Mouse (Mus musculus) B cell, adult 2 months (primary cell): ENCODE data around the gene Ice2.

ENCODE experiments used
- DNase-seq, 2 experiments: peaks; one replicate each; pipeline ENCODE4 v3.0.0; 2022

Gene Ice2

GRCm38 (mm10) chr9:69397760-69398452, at the start of gene Ice2:
Gene Ice2, plus strand, starts transcription at chr9:69397906.
- DNase-seq = peak; percentile 83 to 86

DNA sequence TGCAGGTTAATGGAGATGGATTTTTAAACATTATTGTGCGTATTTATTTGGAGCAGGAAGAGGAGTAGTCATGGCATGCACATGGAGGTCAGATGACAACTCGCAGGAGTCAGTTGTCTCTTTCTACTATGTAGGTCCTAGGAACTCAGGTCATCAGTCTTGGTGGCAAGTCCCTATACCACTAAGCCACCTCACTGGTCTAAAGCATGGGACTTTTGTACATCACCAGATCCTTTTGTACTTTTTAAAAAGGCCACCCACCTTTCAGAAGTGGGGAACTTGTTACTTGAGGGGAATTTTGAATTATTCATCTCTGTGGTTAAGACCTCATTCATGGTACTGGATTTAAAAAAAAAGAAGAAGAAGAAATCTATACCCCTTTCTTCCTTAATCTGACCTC, 48.2 kb upstream of the Ice2 start:
- no peak for DNase-seq

DNA sequence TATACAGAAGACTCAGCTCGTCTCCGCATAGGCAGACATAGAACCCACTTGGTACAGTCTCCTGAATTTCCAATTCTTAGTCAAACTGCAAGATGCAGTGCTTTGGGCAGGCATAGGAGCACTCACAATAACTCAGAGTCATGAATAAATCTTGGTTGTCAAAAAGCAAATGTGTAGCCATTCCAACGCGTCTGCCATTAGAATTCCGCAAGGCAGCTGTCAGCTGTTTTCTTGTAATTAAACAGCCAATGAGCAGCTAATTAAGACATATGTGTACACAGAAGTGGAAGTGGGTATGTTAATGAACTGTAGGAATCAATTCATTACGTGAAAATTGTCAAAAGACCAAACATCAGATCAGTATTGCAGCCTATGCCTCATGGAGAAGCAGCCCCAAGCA, 43.5 kb upstream of the Ice2 start:
- DNase-seq = no peak

DNA sequence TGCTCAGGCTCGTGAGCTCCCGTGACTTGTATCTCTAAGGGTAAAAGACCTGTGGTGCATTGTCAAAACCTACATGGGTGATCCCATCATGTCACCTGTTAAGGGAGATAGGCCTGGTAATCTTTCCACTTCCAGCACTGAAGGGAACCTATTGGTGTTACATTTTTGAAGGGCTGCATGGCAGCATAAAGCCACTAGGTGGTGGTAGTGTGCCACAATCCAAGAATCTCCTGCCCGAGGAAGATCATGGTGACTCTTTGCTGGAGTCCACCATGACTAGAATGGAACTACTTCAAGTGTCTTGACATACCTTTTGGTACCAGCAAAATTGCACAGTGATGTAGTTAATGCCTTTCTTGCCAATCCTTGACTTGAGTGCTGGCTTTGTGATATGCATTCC, 39.9 kb upstream of the Ice2 start:
- DNase-seq = peak; percentile 71 to 73

- DNase-seq = no peak
Observed at GRCm38 (mm10) chr9:69358797-69359196, 38.9 kb upstream of the Ice2 start.

DNA sequence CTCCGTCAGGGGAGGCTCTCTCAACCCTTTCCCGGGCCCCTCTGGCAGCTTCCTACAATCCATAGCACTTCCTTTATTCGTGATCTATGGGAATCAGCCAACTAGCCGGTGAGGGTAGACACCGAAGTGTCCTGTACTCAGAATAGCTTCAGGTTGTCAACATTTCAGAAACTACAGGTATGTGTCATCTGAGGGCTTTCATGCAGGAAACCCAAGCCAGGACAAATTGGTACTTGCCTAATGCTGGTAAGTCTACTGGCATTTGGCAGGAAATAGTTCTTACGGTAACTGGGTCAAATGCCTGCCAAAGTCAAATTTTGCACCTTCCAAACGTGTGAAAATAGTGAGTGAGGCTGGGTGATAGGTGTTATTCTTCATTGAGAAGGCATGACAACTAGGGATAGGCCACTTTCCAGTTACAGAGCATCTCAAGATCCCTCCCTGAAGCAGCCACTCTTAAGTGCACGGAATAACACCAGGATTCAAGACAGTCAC, 35.7 kb upstream of the Ice2 start:
- DNase-seq = no peak

DNA sequence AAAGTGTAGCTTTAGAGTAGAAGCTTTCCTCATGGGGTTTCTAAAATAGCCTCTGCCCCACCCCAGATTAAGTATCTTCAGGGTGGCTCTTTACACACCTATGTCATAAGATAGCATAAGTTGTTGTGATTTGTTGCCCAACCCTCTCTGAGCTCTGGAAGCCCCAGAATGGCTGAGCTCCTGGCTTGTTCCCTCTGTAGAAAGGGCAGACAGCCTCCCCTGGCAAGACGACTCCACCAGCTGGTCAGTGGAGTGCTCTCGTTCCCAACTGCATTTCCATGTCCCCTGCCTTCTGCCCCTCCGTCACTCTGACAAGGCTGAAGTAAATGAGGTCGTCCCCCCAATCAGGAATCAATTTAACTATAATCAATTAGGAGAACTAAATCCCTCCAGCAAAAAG, 34.9 kb upstream of the Ice2 start:
- no peak for DNase-seq

DNA sequence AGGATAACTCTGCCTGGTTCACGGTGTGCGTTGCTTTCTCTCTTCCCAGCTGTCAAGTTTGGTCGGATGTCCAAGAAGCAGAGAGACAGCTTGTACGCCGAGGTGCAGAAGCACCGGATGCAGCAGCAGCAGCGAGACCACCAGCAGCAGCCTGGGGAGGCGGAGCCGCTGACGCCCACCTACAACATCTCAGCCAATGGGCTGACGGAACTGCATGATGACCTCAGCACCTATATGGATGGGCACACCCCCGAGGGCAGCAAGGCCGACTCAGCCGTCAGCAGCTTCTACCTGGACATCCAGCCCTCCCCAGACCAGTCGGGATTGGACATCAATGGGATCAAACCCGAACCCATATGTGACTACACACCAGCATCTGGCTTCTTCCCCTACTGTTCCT, 33.6 kb upstream of the Ice2 start:
- DNase-seq = no peak

DNA sequence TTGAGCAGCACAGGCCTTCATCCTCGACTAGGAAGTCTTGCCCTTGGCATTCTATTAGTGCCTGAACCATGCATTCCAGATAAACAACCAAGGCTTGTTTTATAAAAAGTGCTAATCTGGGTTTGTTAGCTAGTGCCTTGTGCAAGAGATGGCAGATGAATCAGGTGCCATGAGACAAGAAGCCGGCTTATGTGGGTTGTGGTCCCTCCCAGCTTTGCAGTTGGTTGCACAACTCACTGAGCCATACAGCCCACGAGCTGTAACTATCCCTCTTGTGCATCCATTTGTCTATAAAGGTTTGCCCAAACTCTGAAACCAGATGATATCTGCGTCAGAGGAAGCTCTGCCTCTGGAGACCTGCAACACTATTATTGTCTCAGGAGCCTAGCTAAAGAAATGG, 30.7 kb upstream of the Ice2 start:
- no peak for DNase-seq

GRCm38 (mm10) chr9:69368071-69368470, 29.6 kb upstream of the Ice2 start:
- DNase-seq = peak; percentile 76 to 77

GRCm38 (mm10) chr9:69371046-69371724, 26.5 kb upstream of the Ice2 start:
- no peak for DNase-seq

DNA sequence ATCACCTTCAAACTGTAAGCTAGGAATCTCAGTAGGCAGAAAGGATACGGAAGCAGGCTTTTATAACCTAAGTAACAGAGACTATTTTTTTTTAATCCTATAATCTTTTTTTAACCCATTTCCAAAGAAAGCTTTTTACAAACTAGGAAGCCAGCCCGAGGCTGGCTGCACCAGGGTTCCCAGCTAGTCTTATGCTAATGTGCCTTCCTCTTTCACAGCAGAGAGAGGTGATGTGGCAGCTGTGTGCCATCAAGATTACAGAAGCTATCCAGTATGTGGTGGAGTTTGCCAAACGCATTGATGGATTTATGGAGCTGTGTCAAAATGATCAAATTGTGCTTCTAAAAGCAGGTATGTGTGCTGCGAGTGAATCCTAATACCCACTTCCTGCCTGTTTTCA, 24.8 kb upstream of the Ice2 start:
- no peak for DNase-seq

DNA sequence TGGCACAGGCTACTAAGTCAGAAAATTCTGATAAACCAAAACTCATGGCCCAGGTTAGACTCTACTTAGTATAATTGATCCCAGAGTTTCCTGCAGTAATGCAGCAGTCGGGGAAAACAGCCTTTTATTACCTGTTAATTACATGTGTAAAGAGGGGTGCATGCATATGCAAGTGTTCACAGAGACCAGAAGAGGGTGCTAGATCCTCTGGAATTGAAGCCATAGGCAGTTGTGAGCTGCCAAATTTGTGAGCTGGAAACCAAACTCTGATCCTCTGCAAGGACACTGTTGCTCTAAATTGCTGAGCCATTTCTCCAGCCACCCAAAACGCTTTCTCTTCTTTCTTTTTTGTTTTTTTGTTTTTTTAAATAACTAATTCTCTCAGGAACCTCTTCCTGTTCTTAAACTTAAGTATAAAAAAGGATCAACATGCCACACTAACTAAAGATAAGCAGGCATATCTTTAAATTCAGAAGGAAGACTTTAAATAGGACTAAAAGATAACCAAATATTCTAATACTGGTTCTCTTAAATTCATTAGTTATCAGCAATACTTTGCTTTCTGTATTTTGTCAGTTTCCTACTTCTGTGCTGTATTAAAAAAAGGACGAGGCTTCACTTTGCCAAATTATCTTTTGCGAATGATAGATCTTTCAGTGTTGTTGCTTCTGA, 20.6 kb upstream of the Ice2 start:
- no peak for DNase-seq

- DNase-seq = peak in 1 of 2 experiments; percentile 12
Observed at GRCm38 (mm10) chr9:69377654-69378045, 20.1 kb upstream of the Ice2 start.

- DNase-seq = no peak
Observed at GRCm38 (mm10) chr9:69380546-69380945, 17.2 kb upstream of the Ice2 start.

- DNase-seq = no peak
Observed at GRCm38 (mm10) chr9:69381741-69382140, 16.0 kb upstream of the Ice2 start.

DNA sequence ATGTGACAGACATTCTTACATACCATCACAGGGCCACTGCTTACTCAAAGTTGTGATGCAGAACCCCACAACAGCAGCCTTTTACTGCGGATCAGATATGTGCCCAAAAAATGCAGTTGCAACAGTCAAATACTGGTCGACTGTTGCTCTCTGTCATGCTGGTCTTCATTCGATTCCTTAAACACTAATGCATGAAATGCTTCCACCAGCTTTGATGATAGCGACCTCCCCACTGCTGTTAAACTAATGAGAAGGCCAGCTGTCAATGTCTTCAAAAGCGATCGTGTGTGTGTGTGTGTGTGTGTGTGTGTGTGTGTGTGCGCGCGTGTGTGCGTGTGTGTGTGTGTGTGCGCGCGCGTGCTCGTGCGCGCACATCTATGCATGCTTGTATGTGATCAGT, 13.2 kb upstream of the Ice2 start:
- no peak for DNase-seq

GRCm38 (mm10) chr9:69384905-69385304, 12.8 kb upstream of the Ice2 start:
- DNase-seq = no peak

- no peak for DNase-seq
Observed at GRCm38 (mm10) chr9:69387296-69387695, 10.4 kb upstream of the Ice2 start.

DNA sequence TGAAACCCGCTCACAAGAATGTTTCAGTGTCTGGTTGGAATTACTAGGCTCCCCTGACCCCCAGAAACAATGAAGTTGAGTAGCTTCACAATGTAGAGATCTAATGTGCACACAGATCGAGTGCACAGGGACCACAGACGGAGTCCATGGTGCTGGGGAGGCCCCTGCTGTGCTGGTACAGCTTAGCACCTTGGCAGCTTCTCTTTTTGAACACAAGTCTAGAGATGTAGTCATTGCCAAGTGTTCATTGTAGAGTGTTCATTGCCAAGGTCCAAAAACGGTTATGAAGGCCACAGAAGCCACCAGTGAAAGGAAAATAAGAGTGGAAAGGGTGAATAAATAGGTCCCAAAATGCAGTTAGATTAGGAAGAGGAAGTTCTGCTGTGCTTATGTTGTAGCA, 7.1 kb upstream of the Ice2 start:
- DNase-seq = no peak

DNA sequence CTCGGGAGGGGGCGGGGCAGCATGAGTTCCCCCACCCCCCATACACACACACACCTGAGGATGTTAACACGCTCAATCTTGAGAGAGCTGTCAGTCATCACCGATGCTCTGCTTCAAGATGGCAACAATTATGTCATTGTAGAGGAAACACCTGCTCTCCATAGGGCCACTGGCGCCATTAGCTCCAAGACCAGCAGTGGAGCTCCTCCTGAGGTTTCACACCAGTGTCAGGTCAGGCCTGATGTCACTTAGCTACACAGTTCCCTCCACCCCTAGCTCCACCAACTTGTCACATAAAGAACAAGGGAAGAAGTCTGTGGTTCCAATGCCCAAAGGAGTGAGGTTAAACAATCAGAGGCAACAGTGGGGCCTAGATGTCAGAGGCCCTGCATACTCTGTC, 3.5 kb upstream of the Ice2 start:
- no peak for DNase-seq

GRCm38 (mm10) chr9:69397432-69397759, 310 bp upstream of the Ice2 start:
- no peak for DNase-seq

- DNase-seq = no peak
Observed at GRCm38 (mm10) chr9:69398453-69398850, 746 bp downstream of the Ice2 start.

DNA sequence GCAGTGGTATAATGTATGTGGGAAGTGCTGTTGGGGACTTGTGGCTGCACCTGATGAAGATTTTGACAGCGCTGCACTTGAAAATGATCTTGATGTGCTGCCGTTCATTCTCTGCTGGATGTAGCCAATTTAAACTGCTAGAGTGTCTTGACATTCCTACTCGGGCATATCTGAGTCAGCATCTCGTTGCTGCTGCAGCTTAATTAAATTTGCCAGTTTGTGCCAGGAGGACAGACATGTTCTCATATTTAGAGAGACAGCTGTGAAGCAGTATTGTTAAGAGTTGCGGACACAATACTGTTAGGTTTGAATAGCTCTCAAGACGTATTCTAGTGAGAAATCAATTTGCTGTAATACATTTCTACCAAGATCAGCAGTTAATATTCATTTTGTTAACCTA, 7.0 kb downstream of the Ice2 start:
- DNase-seq = no peak
